Mouse (Mus musculus) c-Kit-positive CD71-negative TER-119-negative erythroid progenitor cells, embryonic 14.5 days (primary cell): ENCODE data around the gene Gm20388.
"Not testable (repeated sequence)": the region's sequence is repeated elsewhere in the genome, so short reads cannot be mapped to it uniquely, and the experiment has no call there.

Experiments
- DNase-seq: peaks from one replicate; pipeline ENCODE4 v3.0.0-alpha.2; 2013; ENCODE audit warnings: low read depth

Gene Gm20388

GRCm38 (mm10) chr8:123793900-123794299 is 3883.3 kb downstream of the Gm20388 start:
- DNase-seq = no peak

DNA sequence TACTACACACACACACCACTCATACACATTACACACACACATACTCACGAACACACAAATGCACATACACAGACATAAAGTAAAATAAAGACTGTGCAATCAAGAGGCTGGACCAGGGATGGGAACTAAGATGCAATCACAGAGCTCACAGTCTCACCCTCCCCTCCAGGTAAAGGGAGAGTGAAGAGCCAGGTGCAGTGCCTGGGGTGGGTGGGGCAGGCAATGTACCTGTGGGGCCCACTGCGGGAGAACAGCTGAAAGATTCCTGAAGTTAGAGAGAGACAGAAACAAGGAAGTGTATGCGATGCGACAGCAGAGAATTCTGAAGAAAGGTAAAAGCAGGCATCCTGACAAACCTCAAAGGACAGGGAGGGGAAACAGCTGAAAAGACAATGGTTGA is 3884.1 kb downstream of the Gm20388 start:
- no peak for DNase-seq

- no peak for DNase-seq
These were observed 3886.1 kb downstream of the Gm20388 start for GRCm38 (mm10) chr8:123796758-123797157.

- no peak for DNase-seq
These were observed 3887.3 kb downstream of the Gm20388 start for GRCm38 (mm10) chr8:123797928-123798327.

- DNase-seq = no peak
These were observed 3888.8 kb downstream of the Gm20388 start for GRCm38 (mm10) chr8:123799434-123799833.

DNA sequence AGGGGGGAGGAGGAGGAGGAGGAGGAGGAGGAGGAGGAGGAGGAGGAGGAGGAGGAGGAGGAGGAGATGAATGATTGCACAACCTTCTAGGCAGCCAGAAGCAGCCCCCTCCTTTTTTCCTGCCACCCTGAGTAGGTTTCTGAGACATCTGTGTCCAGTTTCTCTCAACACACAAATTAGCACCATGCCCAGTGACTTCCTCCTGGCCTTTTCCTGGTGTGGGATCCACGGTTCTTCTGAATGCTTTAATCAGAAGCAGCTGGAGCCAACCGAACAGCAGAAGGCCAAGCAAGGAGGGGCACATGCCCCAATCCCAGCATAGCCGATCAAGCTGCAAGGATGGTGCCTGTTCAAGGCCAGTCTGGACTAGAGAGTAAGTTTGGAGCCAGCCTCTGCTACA is 3889.2 kb downstream of the Gm20388 start:
- DNase-seq = no peak

GRCm38 (mm10) chr8:123800867-123801266 is 3890.2 kb downstream of the Gm20388 start:
- DNase-seq = no peak

- DNase-seq = no peak
These were observed 3890.9 kb downstream of the Gm20388 start for GRCm38 (mm10) chr8:123801538-123801937.

DNA sequence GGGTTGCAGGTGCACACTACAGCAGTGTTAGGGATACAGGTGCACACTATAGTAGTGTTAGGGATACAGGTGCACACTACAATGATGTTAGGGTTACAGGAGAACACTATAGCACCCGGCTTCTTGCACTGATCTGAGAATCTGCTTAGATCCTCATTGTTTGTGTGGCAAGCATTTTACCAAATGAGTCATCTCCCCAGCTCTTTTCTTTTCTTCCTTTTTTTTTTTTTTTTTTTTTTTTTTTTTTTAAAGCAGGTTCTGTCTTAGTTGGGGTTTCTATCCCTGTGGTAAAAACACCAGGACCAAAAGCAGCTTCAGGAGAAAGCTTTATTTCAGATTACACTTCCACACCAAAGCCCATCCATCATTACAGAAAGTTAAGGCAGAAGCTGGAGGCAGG is 3893.0 kb downstream of the Gm20388 start:
- DNase-seq = no peak

GRCm38 (mm10) chr8:123804586-123804985 is 3893.9 kb downstream of the Gm20388 start:
- DNase-seq = no peak

- DNase-seq = no peak
These were observed 3894.6 kb downstream of the Gm20388 start for GRCm38 (mm10) chr8:123805209-123805717.

DNA sequence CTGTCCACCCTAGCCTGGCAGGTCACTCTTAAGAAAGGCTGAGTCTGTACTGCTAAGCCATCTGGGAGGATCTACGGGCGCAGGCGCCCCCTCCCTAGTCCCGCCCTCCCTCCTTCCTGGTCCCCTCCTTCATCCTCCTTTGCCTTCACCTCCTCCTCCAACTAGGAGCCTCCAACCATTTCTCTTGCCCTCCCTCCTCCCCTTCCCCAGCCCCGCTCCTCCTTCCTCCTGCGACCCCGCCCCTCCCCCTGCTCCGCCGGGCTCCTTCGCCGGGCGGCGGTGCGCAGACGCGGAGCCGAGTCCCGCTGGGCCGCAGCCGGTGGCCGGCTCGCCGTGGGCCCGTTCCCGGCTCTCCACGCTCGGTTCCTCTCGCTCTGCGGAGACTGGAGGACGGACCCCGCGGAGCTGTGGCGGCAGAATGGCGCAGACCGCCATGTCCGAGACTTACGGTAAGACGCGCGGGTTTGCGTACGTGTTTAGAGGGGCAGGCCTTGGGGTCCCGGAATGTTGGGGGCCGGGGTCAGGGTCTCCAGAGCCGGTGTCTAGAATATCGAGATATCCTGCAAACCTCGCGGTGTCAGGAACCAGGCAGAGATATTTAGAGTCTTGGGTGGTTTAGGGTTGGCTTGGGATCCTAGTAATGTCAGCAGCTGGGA is 3895.2 kb downstream of the Gm20388 start, which contains the start of gene Rab4a:
TSS of gene Rab4a (plus strand) at position 268 of the 656 bp plus-strand sequence.
- no peak for DNase-seq

- no peak for DNase-seq
These were observed 3895.8 kb downstream of the Gm20388 start for GRCm38 (mm10) chr8:123806374-123806935.

DNA sequence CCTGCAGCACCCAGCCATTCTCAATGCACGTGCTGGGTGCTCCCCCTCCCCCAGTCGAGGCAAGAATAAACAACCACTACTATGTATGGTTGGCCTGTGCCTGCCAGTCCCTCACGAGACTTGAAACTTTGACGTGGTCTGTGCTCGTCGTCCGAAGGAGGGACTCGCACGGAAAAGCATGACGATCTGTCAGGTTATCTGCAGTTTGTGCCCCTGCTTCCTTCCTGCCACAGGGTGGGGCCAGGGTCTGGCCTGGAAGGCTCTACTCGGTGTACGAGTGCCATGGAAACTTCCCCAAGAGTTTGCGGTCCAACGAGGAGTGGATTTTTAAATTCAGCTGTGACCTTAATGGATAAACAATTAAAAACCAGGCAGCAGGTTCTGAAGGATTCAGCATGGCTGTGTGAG is 3896.4 kb downstream of the Gm20388 start:
- peak; percentile 60 for DNase-seq

DNA sequence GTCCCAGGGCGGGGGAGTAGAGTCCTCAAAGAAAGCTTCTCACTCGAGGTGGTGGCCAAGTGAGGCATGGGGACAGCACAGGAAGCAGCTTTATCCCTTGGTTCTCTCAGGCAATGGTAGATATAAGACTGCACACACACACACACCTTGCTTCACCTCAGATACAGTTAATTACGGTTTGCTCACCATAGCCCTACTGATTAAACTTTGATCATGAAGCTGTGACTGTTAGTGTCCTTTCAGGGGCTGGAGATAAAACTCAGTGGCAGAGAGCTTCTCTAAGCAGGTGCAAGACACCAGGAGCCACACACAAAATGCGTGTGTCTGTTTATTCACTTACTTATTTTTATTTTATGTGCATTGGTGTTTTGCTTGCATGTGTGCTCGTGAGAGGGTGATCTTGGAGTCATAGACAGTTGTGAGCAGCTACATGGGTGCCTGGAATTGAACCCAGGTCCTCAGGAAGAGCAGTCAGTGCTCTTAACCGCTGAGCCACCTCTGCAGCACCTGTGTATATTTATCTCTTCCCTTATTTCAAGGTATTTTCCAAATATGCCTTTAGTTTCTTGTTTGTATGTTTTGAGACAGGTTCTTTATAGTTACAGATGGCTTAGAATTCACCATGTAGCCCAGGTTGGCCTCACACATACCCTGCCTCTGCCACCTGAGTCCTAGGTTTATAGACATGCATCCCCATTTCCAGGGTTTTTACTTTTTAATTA is 3897.4 kb downstream of the Gm20388 start:
- no peak for DNase-seq

GRCm38 (mm10) chr8:123808671-123809070 is 3898.0 kb downstream of the Gm20388 start:
- DNase-seq = no peak

- DNase-seq = not testable (repeated sequence)
These were observed 3898.7 kb downstream of the Gm20388 start for GRCm38 (mm10) chr8:123809342-123809741.

DNA sequence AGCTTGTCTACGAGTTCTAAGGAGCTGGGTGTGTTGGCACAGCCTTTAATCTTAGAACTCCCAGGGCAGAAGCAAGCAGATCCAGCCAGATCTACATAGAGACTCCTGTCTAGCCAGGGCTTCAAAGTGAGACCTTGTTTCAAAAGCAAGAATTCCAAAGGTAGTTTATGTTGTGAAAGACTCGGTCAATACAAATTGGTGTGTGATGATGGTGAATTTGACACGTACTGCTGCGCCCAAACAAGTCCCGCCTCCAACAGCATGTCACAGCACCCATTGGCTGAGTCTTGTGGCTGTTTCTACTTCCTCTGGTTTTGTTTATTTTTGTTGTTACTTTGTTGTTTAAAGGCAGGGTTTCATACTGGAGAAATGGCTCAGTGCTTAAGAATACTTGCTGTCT is 3901.6 kb downstream of the Gm20388 start:
- DNase-seq = no peak

GRCm38 (mm10) chr8:123813173-123813891 is 3902.7 kb downstream of the Gm20388 start:
- no peak for DNase-seq

DNA sequence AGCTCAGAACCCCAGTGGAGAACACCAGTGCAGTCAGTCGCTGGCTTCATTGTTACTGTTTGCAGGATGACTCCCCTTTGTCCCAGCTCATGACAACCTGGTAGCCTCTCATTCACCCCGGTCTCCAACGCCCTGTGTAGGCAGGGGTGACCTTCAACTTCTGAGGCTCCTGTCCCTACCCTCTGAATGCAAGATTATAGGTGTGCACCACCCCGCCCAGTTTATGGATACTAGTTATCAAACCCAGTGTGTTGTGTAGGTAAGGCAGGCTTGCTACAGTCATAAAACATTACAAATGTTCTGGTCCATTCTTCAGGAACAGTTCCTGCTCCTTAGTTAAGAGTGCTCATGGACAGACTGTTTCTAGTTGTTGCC is 3903.2 kb downstream of the Gm20388 start:
- DNase-seq = no peak

DNA sequence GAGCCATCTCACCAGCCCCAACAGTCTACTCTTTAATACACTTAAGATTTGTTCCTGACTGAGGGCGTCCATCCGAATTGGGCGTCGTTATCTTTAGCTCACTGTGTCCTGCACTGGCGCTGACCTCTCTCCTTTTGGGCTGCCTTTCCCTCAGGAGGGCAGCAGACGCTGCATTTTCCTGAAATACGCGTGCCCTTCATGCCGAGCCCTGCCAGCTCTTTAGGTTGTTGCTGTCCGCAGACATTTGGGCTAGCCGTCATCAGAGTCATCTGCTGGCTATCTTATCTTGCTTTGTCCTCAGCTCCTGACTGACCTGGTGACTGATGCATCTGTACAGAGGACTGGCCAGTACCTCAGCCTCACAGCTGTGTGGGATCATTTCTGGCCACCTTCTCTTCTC is 3904.7 kb downstream of the Gm20388 start:
- no peak for DNase-seq

GRCm38 (mm10) chr8:123816939-123817338 is 3906.3 kb downstream of the Gm20388 start:
- DNase-seq = no peak
